Mouse (Mus musculus): ENCODE results near the gene Ifne.

Gene Ifne

GRCm38 (mm10) chr4:88880101-88880500, at the start of gene Ifne:
Gene Ifne (minus strand): TSS chr4:88880201.
- DNase-seq: no peak

- no peak for DNase-seq
These were observed 48.5 kb upstream of the Ifne start for GRCm38 (mm10) chr4:88928341-88929102.

GRCm38 (mm10) chr4:88927850-88928249, 47.8 kb upstream of the Ifne start:
- no peak for DNase-seq

GRCm38 (mm10) chr4:88926637-88927036, 46.6 kb upstream of the Ifne start:
- no peak for DNase-seq

- DNase-seq: no peak
These were observed 46.1 kb upstream of the Ifne start for GRCm38 (mm10) chr4:88926082-88926481.

GRCm38 (mm10) chr4:88925456-88925855, 45.5 kb upstream of the Ifne start:
- no peak for DNase-seq

GRCm38 (mm10) chr4:88921280-88921679, 41.3 kb upstream of the Ifne start:
- no peak for DNase-seq

GRCm38 (mm10) chr4:88917770-88918460, 37.9 kb upstream of the Ifne start:
- DNase-seq: no peak

- no peak for DNase-seq
These were observed 36.3 kb upstream of the Ifne start for GRCm38 (mm10) chr4:88916306-88916705.

GRCm38 (mm10) chr4:88913984-88914383, 34.0 kb upstream of the Ifne start:
- DNase-seq: no peak

GRCm38 (mm10) chr4:88912882-88913281, 32.9 kb upstream of the Ifne start:
- no peak for DNase-seq

GRCm38 (mm10) chr4:88912187-88912586, 32.2 kb upstream of the Ifne start:
- no peak for DNase-seq

GRCm38 (mm10) chr4:88909600-88910534, 29.9 kb upstream of the Ifne start:
- DNase-seq: no peak

- no peak for DNase-seq
These were observed 13.3 kb upstream of the Ifne start for GRCm38 (mm10) chr4:88893201-88893754.

- no peak for DNase-seq
These were observed 8.2 kb upstream of the Ifne start for GRCm38 (mm10) chr4:88888236-88888635.

GRCm38 (mm10) chr4:88878772-88879171, 1.2 kb downstream of the Ifne start:
- DNase-seq: no peak

GRCm38 (mm10) chr4:88878246-88878645, 1.8 kb downstream of the Ifne start:
- peak; percentile 16 for DNase-seq

- DNase-seq: no peak
These were observed 3.5 kb downstream of the Ifne start for GRCm38 (mm10) chr4:88876520-88876919.

GRCm38 (mm10) chr4:88875435-88876095, 4.4 kb downstream of the Ifne start:
- no peak for DNase-seq

- DNase-seq: peak; percentile 21
These were observed 7.3 kb downstream of the Ifne start for GRCm38 (mm10) chr4:88872691-88873090.

- DNase-seq: peak; percentile 45
These were observed 11.8 kb downstream of the Ifne start for GRCm38 (mm10) chr4:88867926-88868911.
